Mouse (Mus musculus) embryonic fibroblast, embryonic 13.5 days (primary cell): ENCODE measurements around the gene Yod1.

Experiments
- CTCF ChIP-seq: IDR thresholded peaks from 2 replicates; pipeline ENCODE4 v1.5.1; 2011; ENCODE audit warnings: mild to moderate bottlenecking, control low read depth, low read length, moderate library complexity, borderline replicate concordance; ENCODE audit not compliant: insufficient read depth
- POLR2A ChIP-seq: IDR thresholded peaks from 2 replicates; pipeline ENCODE4 v1.6.1; 2011; ENCODE audit warnings: low read depth, mild to moderate bottlenecking, control low read depth, low read length, moderate library complexity

- no peak for TF ChIP-seq CTCF
- no peak for TF ChIP-seq POLR2A
These were observed 33.2 kb upstream of the Yod1 start for GRCm38 (mm10) chr1:130683905-130684304.
